Mouse (Mus musculus) ES-E14 (cell line): ENCODE results near the gene Map3k21. TPM values are rescaled to one million over a fixed set of nuclear protein-coding genes. Genes with fewer than 3 reads are reported as not detected.

Source experiments
- DNase-seq: peaks from one replicate; pipeline ENCODE4 v3.0.0-alpha.2; 2013; ENCODE audit warnings: low read depth, low spot score
- H3K27ac ChIP-seq: 2 replicates; pipeline ENCODE4 v1.5.1; 2012; ENCODE audit warnings: low read depth, mild to moderate bottlenecking, low read length, moderate library complexity, mixed read lengths; ENCODE audit not compliant: poor library complexity, insufficient read depth, severe bottlenecking
- H3K36me3 ChIP-seq: 2 replicates; pipeline ENCODE4 v1.6.1; 2012; ENCODE audit warnings: mild to moderate bottlenecking, low read length, moderate library complexity, mixed read lengths; ENCODE audit not compliant: control insufficient read depth, poor library complexity, insufficient read depth, severe bottlenecking
- H3K4me1 ChIP-seq, 2 experiments: fragments of 150-350 bp in 1 of 2; sonication (generic) in 1 of 2; 2 replicates each; pipeline ENCODE4 v1.6.1; 2012; ENCODE audit warnings: low read length in 2 of 2, mild to moderate bottlenecking in 1 of 2, mixed read lengths in 1 of 2; ENCODE audit not compliant: control insufficient read depth in 2 of 2, insufficient read depth in 2 of 2, poor library complexity in 1 of 2
- H3K4me3 ChIP-seq, 2 experiments: fragments of 150-350 bp in 1 of 2; sonication (generic) in 1 of 2; 2 replicates each; pipeline ENCODE4 v1.5.1; 2012; ENCODE audit warnings: low read length in 2 of 2, low read depth in 1 of 2, mild to moderate bottlenecking in 1 of 2, mixed read lengths in 1 of 2; ENCODE audit not compliant: insufficient read depth in 1 of 2, poor library complexity in 1 of 2, severe bottlenecking in 1 of 2
- H3K9ac ChIP-seq: 2 replicates; pipeline ENCODE4 v1.6.1; 2012; ENCODE audit warnings: low read depth, mild to moderate bottlenecking, low read length, mixed read lengths; ENCODE audit not compliant: poor library complexity, insufficient read depth, severe bottlenecking
- H3K9me3 ChIP-seq: fragments of 150-350 bp; sonication (generic); 2 replicates; pipeline ENCODE4 v1.6.1; 2012; ENCODE audit warnings: low read depth, mild to moderate bottlenecking, low read length; ENCODE audit not compliant: control insufficient read depth, insufficient read depth
- CHD2 ChIP-seq: IDR thresholded peaks from 2 replicates; pipeline ENCODE4 v1.6.1; 2014; ENCODE audit warnings: mild to moderate bottlenecking, low read depth, low read length, inconsistent platforms
- HCFC1 ChIP-seq: IDR thresholded peaks from 2 replicates; pipeline ENCODE4 v1.6.1; 2012; ENCODE audit warnings: low read length, inconsistent platforms, borderline replicate concordance; ENCODE audit not compliant: insufficient read depth
- MAFK ChIP-seq: IDR thresholded peaks from 2 replicates; pipeline ENCODE4 v1.6.1; 2014; ENCODE audit warnings: mild to moderate bottlenecking, low read depth, low read length, inconsistent platforms; ENCODE audit not compliant: insufficient read depth
- ZC3H11A ChIP-seq: IDR thresholded peaks from 2 replicates; pipeline ENCODE4 v1.6.1; 2012; ENCODE audit warnings: low read depth, mild to moderate bottlenecking, inconsistent platforms, low read length, borderline replicate concordance
- ZNF384 ChIP-seq: IDR thresholded peaks from 2 replicates; pipeline ENCODE4 v1.6.1; 2012; ENCODE audit warnings: low read depth, low read length, inconsistent platforms
- in situ Hi-C, 2 experiments: fragments of 600-800 bp; cut with MboI; formaldehyde crosslinking; loops; one replicate each; pipeline ENCODE4 v1.15.1; 2025; ENCODE audit warnings: low sequenced_read_pairs in 2 of 2, inconsistent platforms in 1 of 2; ENCODE audit not compliant: unreplicated experiment in 2 of 2
- total RNA-seq: library from RNA; depleted of rRNA; stranded (reverse); fragments of 300-350 nt; gene quantifications from 2 replicates; pipeline ENCODE4 v1.2.3, GENCODE M21; 2012

Gene Map3k21
- total RNA-seq, 1 experiment: 0.04 TPM

DNA sequence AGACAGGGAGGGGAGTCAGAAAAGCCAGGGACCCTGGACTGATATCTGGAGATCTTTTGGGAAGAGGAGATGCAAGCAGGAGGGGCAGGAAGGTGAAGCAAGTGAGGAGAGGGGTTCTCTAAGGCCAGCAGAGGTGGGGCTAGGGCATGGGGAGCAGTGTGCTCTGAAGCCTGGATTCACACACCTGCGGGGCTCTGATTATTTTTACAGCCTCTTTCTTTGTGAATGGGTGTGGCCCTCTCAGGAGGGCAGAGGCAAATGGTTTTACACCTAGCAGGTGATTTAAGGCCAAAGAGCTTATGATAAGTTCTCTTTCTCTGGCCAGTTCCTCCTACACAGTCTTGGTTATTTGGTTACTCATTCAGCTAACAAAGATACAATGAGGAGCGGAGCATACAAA lies 8.5 kb downstream of the Map3k21 start:
- H3K9ac ChIP-seq: no peak overlapping the region
- no peak overlapping the region for H3K4me3 ChIP-seq
- DNase-seq: no peak
- H3K4me1 ChIP-seq: no peaks in the 10 kb centered on the region
- H3K9me3 ChIP-seq: no peaks in the 10 kb centered on the region
- no peak overlapping the region for H3K27ac ChIP-seq
- TF ChIP-seq MAFK: no peak
- TF ChIP-seq HCFC1: no peak
- TF ChIP-seq ZNF384: no peak
- no peak for TF ChIP-seq ZC3H11A
- TF ChIP-seq CHD2: no peak
- in situ Hi-C loops: no loop called here
- H3K36me3 ChIP-seq: no peaks in the 10 kb centered on the region

DNA sequence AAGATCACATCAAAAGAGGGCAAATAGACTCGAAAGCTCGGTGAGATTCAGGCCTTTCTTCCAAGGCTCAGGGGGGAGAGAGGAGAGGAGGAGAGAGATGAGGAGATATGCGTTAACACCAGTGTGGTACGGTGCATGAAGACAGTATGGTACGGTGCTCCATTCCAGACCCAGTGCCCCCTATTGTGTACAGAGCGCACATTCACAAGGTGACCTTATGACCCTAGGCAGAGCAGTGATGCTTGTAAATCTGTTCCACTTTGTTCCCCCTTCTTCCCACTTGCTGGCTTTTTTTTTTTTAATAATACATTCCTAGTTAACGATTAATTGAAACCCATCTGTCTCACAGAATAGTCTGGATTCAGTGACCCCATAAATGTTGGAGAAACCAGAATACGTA lies 9.3 kb downstream of the Map3k21 start:
- H3K36me3 ChIP-seq: no peaks in the 10 kb centered on the region
- no peak overlapping the region for H3K27ac ChIP-seq
- TF ChIP-seq ZNF384: no peak
- no peak for TF ChIP-seq HCFC1
- no peak for TF ChIP-seq MAFK
- TF ChIP-seq CHD2: no peak
- TF ChIP-seq ZC3H11A: no peak
- in situ Hi-C loops: no loop called here
- no peak for DNase-seq
- no peaks in the 10 kb centered on the region for H3K9me3 ChIP-seq
- H3K9ac ChIP-seq: no peak overlapping the region
- no peaks in the 10 kb centered on the region for H3K4me1 ChIP-seq
- H3K4me3 ChIP-seq: no peak overlapping the region

DNA sequence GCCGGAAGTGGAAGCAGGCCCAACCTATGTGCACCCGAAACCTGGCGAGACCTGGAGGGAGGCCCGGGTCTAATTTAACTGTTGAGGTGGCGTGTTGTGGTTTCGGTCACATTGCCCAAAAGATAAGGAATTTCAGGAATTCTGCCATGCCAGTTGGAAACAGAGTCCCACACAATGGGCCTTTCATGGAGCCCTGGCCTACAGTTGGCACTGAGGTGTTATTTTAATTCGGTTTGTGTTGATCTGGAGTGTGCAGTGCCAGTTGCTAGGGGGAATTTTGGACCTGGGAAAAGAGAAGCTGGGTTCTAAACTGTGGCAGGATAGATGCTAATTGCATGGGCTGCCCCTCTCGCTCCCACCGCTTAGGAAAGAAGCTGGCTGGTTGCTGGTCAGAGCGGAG lies 10.0 kb downstream of the Map3k21 start:
- no peak overlapping the region for H3K9ac ChIP-seq
- in situ Hi-C loops: no loop called here
- no peak overlapping the region for H3K27ac ChIP-seq

DNA sequence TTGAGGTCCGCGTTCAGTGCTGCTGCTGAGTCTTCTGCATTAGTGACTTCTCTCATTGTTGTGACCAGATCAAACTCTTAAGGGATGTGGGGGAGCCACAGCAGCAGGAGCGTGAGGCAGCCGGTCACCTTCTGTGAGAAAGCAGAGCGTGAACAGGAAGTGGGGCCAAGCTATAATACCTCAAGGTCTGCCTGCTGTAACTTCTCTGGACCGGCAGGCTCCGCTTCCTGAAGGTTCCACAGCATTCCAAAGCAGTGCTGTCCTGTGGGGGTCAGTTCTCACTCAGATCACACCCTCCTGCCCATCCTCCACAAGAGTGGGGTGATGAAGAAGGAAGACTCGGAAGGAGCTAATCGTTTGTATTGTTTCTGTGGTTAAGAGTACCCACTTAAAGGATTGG lies 10.5 kb downstream of the Map3k21 start:
- no peak overlapping the region for H3K27ac ChIP-seq
- DNase-seq: no peak
- H3K36me3 ChIP-seq: no peaks in the 10 kb centered on the region
- no peaks in the 10 kb centered on the region for H3K9me3 ChIP-seq
- TF ChIP-seq ZNF384 (no peak), ZC3H11A (no peak), CHD2 (no peak), MAFK (no peak), HCFC1 (no peak)
- H3K9ac ChIP-seq: no peak overlapping the region
- in situ Hi-C loops: no loop called here
- no peaks in the 10 kb centered on the region for H3K4me1 ChIP-seq
- H3K4me3 ChIP-seq: no peak overlapping the region

More for the DNA sequence above, 10.0 kb downstream of the Map3k21 start:
- H3K4me1 ChIP-seq: no peaks in the 10 kb centered on the region
- TF ChIP-seq ZC3H11A (no peak), MAFK (no peak), HCFC1 (no peak), ZNF384 (no peak), CHD2 (no peak)
- H3K36me3 ChIP-seq: no peaks in the 10 kb centered on the region
- no peak overlapping the region for H3K4me3 ChIP-seq
- no peak for DNase-seq
- H3K9me3 ChIP-seq: no peaks in the 10 kb centered on the region

DNA sequence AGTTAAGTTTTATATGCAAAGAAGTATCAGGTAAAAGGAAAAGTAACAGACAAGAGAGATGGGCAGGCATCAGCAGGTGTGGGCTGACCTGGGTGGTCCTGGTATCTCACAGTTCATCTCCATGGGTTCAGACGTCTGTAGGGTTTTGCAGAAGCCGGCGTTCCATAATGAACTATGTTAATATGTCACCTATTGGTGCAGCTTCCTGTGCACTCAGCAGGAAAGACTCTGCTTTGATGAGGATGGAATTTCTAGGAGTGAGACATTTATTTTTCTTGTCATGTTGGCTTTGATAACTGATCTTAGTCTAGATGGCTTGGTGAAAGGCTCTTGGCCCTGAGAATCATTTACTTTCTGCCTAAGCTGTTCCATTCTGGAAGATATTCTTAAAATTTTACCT lies 12.1 kb downstream of the Map3k21 start:
- in situ Hi-C loops: no loop called here
- Histone ChIP-seq H3K4me3 (no peak overlapping the region), H3K27ac (no peak overlapping the region), H3K36me3 (no peaks in the 10 kb centered on the region), H3K9ac (no peak overlapping the region), H3K4me1 (no peaks in the 10 kb centered on the region), H3K9me3 (no peaks in the 10 kb centered on the region)
- TF ChIP-seq ZNF384 (no peak), ZC3H11A (no peak), HCFC1 (no peak), MAFK (no peak), CHD2 (no peak)
- no peak for DNase-seq
